Mouse (Mus musculus): ENCODE measurements around the gene Mgat5.

DNA sequence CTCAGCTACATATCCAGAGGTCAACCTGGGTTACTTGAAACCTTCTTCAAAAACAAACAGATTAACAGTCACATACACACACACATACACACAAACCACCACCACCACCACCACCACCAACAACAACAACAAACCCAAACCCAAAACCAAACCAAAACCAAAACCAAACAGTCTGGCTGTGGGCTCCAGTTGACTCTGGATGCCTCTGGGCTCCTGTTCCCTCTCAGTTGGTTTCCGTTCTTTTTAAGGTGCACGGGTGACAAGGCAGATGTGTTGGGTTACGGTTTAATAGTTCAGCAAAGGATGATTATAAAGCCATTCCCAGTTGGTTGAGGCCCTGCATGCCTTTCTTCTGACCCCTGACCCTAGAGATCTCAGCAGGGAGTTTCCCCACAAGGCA, 8.6 kb downstream of the Mgat5 start:
- no peak for TF ChIP-seq CTCF (IDR thresholded peaks at IDR 0.05; ENCODE audit: low read depth)
- TF ChIP-seq EP300 (IDR thresholded peaks at IDR 0.05; ENCODE audit: low read depth) = no peak

Measured in heart, postnatal 0 days (tissue).